Mouse (Mus musculus) thymus, postnatal 10 days (tissue): ENCODE results near the gene Ipo7.
"Not testable (repeated sequence)": the region's sequence is repeated elsewhere in the genome, so short reads cannot be mapped to it uniquely, and the experiment has no call there.

ENCODE experiments used
- DNase-seq, 2 experiments: peaks; one replicate each; pipeline ENCODE4 v3.0.0; 2021; ENCODE audit warnings: low spot score in 2 of 2

Gene Ipo7

GRCm38 (mm10) chr7:110018117-110018630, at the start of gene Ipo7:
Gene Ipo7 (plus strand): TSS chr7:110018274.
- DNase-seq = peak; percentile 86 to 87

- peak in 1 of 2 experiments; percentile 32 for DNase-seq
These were observed 49.1 kb upstream of the Ipo7 start for GRCm38 (mm10) chr7:109968924-109969450.

- DNase-seq = no peak
These were observed 48.5 kb upstream of the Ipo7 start for GRCm38 (mm10) chr7:109969542-109969941.

GRCm38 (mm10) chr7:109975966-109976715, 41.9 kb upstream of the Ipo7 start:
- no peak for DNase-seq

- peak in 1 of 2 experiments; percentile 9 for DNase-seq
These were observed 40.9 kb upstream of the Ipo7 start for GRCm38 (mm10) chr7:109977131-109977530.

- DNase-seq = not testable (repeated sequence)
These were observed 33.5 kb upstream of the Ipo7 start for GRCm38 (mm10) chr7:109984608-109985007.

GRCm38 (mm10) chr7:109985661-109986132, 32.4 kb upstream of the Ipo7 start:
- peak in 1 of 2 experiments; percentile 14 for DNase-seq

- peak; percentile 98 for DNase-seq
These were observed 31.9 kb upstream of the Ipo7 start for GRCm38 (mm10) chr7:109986133-109986669.

- DNase-seq = peak in 1 of 2 experiments; percentile 13
These were observed 31.3 kb upstream of the Ipo7 start, which contains the start of gene Tmem41b for GRCm38 (mm10) chr7:109986775-109987174. Gene Tmem41b (minus strand): TSS chr7:109986929.

- DNase-seq = no peak
These were observed 26.8 kb upstream of the Ipo7 start for GRCm38 (mm10) chr7:109991286-109991685.

- DNase-seq = no peak
These were observed 24.7 kb upstream of the Ipo7 start for GRCm38 (mm10) chr7:109993157-109993959.

- DNase-seq = no peak
These were observed 19.7 kb upstream of the Ipo7 start for GRCm38 (mm10) chr7:109998388-109998787.

GRCm38 (mm10) chr7:110002092-110002491, 16.0 kb upstream of the Ipo7 start:
- DNase-seq = no peak

- DNase-seq = no peak
These were observed 15.1 kb upstream of the Ipo7 start for GRCm38 (mm10) chr7:110002968-110003367.

GRCm38 (mm10) chr7:110005976-110006375, 12.1 kb upstream of the Ipo7 start:
- DNase-seq = no peak

- no peak for DNase-seq
These were observed 11.4 kb upstream of the Ipo7 start for GRCm38 (mm10) chr7:110006471-110007195.

GRCm38 (mm10) chr7:110008513-110008912, 9.6 kb upstream of the Ipo7 start:
- DNase-seq = no peak

- DNase-seq = no peak
These were observed 9.0 kb upstream of the Ipo7 start for GRCm38 (mm10) chr7:110009084-110009483.

GRCm38 (mm10) chr7:110011417-110011816, 6.7 kb upstream of the Ipo7 start:
- no peak for DNase-seq

- no peak for DNase-seq
These were observed 3.8 kb upstream of the Ipo7 start for GRCm38 (mm10) chr7:110014272-110014671.
